Mouse (Mus musculus): ENCODE measurements at regions not wholly inside any gene's neighbourhood (a gene's known extent, or its start where the extent isn't known, plus 50 kb on each side); places are given as distances from the start of the nearest gene placed in this dataset.

DNA sequence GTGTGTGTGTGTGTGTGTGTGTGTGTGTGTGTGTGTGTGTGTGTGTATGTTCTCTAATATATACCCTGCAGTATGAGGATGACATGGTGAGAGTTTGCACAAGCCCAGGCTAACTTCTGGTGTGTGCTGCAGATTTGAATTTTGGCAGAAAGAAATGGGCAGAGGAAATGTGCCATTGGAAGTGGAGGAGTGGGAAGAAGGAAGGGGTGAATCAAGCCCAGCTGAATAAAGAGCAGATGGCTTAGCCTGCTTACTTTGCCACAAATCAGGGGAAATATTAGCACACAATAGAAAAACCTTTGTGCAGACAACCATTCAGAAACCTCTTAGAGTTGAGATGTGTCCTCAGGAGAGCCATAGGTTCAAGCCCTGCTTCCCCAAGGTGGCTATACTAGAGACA, 228.1 kb upstream of the Rgma start:
- no peak for DNase-seq

DNA sequence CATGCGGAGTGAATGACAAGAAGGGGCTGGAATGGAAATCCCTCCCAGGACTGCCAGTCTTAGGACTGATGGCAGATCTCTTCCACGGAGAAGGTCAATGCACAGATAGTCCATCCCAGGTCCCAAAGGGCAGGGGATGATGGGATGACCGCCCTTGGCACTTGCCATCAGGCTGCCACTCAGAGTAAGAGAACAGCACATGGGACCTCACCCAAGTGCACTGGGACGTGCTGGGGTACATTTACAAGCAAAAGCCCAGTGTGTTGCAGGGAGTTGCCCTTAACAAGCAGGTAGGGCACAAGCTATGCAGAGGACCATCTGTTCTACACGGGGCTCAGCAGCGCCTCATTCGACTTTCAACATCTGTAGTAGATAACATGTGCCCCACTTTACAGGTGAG, 224.9 kb upstream of the Rgma start:
- DNase-seq, result no peak

DNA sequence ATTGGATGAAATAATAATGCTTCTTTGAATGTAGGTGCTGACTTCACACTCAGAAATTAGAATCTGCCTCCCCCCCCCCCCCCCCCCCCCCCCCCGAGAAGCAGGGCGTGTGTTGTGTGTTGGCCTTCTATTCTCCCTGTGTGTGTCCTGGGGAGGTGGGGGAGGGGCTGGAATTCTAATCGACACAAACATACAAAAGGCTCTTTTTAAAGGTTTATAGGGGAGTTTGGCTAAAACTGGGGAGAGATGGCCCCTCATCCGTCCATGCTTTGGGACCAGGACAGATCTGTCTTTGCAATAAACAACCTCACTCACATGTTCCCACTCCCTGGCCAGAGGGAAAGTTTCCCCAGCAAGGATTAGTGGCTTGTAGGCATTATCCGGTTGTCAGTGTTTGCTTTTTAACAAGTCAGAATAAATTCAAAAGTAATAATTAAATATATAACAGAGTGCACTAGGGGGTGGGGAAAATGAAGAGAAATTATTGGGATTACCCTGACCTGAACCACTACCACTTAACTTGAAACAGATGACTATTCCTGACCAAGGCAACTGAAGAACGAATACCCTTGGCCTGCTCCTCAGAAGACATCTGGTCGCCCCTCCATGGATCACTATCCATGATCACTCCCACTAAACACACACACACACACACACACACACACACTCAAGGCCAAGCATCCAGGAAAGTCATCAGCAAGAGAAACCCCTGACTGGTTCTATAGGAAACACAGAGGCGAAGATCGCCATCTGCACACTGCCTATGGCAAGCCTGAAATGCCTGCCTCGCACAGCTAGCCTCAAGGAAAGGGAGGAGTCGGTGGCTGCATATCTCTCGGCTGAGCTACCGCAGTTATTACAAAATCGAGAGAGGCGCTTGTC, 223.5 kb upstream of the Rgma start:
- DNase-seq, result no peak

DNA sequence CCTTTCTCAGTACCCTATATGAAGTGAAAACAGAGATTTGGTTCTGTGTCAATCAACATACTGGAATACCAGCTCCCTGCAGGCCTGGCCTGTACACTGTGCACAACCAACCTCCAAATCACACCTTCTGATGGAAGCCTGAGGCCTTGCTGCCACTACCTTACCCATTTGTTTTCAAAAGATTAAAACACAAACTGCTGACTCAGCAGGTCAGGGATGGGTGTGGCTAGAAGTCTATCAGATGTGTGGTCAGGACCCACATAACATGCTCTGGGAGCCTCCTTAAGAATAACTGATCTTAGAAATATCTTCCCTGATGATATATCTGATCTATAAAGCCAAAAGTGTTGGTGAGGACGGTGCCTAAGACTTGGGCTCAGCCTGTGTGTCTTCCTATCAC, 221.6 kb upstream of the Rgma start:
- no peak for DNase-seq

DNA sequence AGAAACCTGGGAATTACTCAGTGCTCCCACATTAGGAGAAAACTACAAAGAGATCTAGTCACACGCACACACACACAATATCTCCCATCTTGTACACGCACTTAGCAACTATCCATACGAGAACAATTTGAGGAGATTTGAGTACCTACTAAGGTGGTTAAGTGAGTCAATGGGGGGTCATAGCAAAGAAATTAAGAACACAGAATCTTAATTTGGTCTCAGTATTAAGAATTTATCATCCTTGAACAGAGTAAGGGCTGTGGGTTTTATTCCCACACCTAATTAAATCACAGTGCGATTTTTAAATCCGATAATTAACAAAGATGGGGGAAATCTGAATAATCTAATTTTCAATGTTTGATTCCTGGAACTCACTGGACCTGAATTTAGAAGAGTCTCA, 216.5 kb upstream of the Rgma start:
- DNase-seq, result no peak

DNA sequence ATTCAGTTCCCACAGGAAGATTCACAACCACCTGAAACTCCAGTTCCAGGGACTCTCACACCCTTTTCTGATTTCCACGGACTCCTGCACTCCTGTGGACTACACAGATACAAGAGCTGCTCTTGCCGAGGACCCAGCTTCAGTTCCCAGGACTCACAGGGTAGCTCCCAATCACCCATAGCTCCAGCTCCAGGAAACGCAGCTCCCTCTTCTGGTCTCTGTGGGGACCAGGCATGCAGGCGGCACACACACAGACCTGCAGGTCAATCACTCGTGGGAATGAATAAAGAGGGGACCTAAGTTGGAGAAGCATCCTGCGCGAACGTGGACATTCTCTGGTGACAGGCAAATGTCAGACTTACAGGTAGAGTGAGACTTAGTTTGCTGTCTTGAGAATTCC, 214.3 kb upstream of the Rgma start:
- no peak for DNase-seq

DNA sequence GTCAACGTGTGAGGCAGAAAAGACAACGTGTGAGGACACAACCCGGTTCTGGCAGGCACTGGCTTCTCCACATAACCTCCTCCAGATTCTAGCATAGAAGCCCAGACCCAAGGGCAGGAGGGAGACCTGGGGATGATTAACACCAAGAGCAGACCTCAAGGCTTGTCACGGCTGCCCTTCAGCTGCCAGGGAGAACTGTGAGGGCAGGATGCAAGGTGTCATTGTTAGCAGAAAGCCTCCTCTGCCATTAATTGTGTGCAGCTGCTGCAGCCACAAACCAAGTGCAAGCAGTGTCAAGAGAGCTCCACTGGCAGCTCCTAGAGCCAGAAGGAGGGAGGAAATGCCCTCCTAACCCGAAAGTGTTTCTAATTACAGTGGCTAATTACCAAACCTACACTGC, 211.6 kb upstream of the Rgma start:
- DNase-seq, result no peak

DNA sequence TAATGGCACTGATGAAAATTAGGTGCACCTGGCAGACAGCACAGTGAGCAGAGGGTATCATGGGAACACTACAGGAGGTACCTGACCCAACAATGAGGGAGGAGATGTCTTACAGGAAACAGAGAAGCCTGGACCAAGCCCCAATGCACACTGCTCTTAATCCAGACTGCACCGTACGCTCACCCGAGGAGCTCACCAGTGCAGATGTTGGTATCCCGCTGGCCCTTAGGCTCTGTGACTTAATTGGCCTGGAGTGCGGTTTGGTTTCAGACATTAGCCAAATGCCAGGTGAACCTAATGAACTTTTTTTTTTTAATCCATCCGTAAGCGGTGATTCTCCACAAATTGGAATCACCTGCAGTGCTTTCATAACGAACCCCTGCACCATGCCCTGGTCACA, 209.8 kb upstream of the Rgma start:
- no peak for DNase-seq

DNA sequence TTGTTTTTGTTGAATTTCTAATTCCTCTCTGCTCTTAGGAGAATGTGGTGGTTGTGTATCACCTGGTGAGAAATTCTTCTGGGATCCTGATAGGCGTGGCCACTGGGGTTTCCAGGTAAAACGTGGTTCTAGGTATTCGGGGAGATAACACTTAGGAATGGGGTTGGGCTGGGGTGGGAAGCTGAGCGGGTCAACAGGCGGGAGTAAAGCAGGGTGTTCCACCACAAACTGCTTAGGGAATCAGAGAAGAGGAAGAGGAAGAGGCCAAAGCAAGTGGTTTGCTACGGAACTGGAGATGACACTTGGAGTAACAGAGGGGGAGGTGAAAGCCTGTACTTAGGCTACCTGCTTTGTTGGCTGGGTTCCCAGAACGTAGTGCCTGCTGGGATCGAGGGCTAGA, 205.9 kb upstream of the Rgma start:
- no peak for DNase-seq

DNA sequence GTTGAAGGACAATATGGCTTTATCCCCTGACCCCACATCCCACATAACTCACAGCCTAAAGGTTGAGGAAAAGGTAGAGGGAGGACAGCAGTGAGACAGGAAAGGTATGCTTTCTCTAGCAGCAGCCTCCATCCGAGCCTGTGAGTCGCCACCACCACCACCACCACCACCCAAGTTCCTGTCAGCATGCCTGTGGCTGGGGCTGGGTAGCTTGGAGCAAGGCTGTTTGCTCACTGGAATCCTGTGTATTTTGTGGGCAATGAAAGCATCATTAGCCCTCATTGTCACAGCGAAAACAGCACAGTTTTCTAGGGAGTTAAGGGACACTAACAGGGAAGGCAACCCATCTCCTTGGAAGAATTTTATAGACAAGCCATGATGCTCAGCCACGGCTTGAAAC, 202.7 kb upstream of the Rgma start:
- DNase-seq, result no peak

DNA sequence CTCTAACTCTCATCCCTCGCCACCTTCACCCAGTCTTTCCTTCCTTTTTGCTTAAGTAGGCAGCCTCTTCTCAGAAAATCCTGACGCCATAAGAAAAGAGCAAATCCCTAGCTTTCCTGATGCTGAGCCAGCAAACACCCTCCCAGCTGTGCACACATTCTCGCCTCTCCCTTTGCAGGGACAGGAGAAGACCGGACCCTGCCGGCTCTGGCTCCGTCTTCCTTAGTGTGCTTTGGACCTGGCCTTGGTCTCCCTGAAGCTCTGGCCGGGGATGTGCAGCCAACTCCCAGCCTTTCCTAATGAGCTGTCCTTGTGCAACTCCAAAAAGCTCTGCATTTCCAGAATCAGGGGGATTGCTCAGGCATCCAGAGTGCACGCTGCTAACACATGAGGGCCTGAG, 191.5 kb upstream of the Rgma start:
- no peak for DNase-seq

DNA sequence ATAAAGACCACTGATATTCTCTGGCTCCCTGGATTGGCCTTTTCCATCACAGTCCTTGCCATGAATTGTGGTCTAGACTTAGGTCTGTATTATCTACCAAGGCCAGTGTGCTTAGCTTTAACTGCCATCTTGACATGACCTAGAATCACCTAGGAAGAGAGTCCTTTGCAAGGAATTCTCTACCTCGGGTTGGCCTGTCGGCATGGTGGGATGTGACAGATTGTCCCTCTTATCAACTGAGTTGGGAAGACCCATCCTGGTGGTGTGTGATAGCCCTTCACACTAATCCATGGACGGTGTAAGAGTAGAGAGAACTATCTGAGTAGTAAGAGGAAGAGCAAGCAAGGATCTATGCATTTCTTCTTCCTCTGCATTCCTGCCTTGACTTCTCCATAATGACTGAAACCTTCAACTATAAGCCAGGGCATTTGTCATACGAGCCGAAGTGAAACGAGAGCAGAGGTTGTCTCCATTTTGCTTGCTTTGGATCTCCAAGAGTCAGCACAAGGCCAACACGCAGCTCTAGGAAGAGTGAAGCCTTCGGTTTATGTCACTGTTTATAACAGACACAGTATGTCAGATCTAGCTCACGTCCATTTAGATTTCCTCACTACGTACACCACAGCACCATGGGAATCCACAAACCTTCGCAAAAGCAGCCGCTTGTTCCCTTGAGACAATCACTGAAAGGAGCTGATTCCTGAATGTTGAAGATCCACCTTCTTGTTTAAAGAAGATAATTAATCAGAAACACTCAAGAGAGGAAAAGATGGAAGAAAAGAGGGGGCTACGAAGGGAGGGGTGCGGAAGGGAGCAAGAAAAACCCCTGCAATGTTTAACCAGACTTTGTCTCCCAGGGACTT, 190.9 kb upstream of the Rgma start:
- DNase-seq, result no peak

DNA sequence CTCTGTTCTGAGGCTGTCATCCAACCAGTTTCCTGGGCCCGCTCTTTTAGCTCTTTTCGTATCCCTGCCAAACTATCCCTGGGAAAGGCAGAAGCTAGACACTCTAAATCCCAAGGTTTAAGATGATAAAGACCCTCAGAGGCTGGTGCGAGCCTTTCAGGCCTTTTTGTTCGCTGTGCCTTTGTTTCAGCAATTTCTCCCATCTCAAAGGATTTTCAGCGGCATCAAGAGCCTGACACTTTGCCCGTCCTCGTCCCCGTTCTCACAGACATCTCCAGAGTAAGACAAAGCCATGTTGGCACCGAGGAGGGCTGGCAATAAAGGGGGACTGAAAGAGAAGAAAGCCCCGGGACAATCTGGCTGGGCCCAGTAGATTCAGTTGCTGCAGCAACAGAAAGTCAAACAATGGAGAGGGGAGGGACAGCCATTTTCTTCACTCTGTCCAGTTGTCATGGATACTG, 190.2 kb upstream of the Rgma start:
- no peak for DNase-seq

DNA sequence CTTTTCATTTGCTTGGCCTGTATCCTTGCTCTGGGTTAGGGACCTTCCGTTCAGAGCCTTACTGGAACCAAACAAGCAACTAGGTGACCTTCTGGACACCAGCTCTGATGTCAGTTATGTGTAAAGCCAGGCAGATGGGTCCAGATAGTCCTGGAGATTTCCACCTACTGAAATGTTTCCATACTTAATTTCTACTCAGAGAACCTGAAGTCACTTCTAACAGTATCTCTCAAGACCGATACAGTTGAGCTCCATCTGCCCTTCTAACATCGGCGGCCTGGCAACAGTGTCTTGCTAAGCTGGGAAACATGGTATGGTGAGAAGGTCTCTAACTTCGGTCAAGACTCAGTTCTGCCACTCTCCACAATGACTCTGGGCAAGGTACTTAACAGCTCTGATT, 189.7 kb upstream of the Rgma start:
- no peak for DNase-seq

DNA sequence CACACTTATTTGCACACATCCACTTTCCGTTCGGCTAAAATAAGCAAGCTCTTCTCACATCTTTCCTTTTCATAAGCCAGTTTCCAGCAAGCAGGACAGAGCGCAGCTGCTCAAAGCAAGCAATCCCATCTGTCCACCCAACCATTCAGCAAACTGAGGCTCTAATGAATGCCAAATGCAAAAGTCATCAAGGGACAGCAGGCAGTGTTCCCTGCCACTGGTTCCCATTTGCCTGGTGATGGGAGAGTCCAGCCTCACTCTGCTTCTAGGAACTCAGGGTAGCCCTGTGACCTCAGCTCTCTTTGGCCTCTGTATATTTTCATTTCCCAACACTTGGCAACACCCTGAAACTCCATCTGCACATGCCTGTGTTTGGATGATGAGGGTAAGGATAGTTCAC, 188.8 kb upstream of the Rgma start:
- DNase-seq, result no peak

DNA sequence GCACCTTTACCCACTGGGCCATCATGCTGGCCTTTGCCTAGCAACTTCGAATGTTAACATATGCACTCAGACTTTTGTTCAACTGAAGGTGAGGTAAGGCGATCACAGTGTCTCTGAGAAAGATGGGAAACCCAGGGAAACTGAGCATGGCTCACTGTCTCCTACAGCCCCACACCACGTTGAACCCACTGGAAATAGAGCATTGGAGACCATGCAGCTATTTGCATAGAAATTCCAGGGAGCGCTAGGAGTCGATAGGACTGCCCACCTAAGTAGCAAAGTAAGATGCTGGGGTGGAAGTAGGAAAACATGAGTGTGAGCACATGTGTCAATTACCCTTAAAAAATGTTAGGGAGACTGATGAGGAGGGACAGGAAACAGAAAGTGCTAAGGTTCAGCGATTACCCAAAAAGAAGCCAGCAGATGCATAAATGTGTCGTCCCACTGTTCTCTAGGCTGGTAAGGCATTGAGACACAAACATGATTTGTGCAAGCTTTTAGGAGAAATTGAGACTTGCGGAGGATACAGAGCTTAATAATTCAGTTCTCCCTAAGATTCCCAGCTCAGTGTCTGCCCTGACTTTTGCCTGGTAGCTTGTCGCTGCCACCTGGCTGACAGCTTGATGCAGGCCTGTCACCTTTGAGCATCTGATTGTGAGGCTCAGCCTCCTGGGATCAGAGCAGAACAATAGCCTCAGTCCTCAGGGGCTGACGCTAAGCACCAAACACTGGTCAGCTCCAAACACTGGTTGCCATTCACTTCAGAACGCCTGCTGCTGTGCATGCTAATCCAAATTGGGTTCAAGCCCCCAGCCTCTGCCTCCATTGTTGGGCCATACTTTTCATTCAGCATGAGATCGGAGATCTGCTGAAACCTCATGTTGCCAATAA, 183.7 kb upstream of the Rgma start:
- DNase-seq, result no peak

DNA sequence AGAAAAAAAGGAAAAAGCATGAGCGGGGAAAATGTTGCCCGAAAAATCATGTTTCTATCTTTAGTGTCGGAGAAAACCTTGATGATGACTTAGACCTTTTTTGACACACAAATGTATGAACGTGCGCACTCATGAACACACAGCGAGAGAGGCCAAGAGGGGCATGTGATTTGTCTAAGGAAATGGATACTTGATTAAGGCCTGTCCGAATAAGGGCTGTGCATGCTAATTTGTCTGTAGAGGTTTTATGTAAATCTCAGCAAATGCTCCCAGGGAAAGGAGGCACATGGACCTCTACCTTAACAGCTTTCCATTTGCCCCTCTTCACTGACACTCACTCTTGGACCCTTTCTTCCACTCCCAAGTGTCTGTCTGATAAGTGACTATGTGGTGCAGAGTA, 182.5 kb upstream of the Rgma start:
- no peak for DNase-seq

DNA sequence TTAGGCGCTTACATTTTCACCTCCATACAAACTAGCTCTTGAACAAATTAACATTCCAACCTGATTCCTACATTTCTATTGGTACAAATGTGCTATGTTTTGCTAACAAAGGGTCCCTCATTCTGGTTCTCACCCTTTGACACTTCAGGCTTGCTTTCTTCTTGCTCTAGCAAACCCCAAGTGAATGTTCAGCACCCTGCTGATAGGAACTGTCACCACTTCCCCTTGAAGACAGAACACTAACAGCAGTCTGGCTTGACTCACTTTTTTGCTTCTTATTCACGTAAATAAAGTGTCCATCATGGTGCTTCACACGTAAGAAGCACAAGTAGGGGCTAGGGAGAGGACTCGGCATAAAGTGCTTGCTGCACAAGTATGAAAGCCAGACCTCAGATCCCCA, 180.0 kb upstream of the Rgma start:
- DNase-seq, result no peak

DNA sequence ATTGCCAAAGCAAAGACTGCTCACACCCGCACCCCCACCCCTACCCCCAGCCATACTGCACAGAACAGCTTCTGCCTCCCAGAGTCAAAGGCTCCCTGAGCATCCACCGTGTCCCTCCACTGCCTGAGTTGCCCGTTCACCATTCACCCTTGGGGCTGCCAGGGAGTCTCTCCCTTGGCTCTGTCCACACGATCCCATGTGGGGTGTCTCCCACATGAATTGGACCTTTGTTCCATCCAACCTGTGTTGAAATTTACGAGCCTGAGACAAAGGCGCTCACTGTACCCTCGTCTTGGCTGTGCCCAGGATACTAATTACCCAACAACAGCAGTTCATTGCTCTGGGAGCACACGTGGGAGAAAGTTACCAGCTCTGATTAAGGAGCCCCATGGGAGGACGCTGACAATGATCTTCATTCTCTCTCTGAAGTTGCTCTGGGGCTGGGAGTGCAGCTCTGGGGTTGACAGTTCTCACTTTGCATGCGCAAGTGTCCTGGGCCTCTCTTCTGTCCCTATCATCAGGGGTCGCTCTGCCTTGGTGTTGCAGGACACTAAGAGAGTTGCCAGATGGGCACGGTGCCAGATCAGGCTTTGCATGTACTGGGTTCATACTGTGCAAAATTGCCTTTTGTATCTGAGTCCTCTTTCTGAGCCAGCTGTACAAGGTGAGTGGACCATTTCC, 178.3 kb upstream of the Rgma start:
- DNase-seq, result peak; percentile 20

DNA sequence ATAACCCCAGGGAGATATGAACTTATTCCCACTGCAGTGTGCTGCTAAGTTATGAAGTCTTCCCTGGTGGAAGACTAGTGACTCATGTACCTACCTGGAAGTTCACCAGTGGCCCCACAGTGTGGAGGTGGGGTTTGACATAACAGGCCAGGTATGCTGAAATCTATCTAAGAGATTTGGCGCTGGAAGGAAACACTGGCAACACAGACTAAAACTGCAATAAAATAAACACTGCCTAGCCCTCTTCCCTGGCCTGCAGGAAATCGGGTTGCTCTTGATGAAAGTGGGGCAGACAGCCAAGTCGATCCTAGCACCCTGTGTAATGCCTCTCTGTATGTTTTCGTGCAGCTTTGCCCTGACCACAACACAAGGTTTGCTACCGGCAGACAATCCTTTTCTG, 177.2 kb upstream of the Rgma start:
- DNase-seq, result no peak

DNA sequence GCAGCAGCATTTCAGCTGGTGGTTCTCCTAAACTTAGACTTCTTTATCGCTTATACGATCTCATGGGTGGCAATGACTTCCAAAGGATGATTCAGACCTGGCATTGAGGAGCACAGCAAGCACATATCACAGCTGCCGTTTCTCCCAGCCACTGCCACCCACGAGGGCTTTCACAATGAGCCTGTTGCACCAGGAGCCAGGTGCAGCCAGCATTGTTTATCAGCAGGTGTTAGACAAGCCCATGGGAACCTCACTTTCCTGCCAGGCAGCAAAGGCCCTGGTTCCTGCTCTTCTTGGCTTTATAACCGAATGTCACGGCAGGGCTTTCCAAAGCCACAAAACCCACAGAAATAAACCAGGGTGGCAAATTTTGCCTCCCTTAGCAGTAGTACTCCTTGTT, 175.3 kb upstream of the Rgma start:
- DNase-seq, result no peak

DNA sequence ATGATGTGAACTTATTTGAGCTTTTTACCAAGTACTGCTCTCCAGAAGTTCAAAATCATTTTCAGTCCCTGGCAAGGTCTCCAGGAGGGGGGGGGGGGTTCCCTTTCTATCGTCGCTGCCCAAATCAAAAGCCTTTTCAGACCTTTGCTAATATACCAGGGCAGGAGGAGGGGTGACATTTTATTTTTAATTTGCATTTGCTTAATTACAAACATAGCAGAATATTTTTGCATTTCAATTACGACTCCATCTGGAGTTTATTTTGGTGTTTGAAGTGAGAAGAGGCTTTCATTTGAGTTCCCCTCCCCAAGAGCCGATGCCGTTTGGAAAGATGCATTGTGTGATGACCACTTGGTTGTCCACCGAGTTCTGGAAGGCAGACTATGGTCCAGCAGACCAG, 174.0 kb upstream of the Rgma start:
- DNase-seq, result no peak
